Mouse (Mus musculus): ENCODE measurements at regions not wholly inside any gene's neighbourhood (a gene's known extent, or its start where the extent isn't known, plus 50 kb on each side); places are given as distances from the start of the nearest gene placed in this dataset.

DNA sequence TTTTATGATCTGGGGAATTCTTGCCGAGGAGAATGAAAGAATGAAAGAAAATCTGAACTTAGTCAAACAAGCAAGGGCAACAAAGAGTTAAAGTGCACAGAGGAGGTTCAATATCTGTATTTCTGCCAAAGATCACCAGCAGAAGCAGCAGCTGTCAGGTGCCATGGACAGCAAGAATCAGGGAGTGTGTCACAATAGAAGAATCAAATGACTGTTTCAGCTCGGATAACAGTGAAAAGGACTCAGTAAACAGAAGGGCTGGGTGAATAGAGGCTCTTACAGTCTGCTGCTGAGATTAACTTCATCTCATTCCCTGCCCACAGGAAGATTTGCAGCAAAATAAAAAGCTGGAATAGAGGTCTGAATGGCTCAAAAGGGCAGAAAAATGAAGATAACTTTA, 495.3 kb upstream of the Gm5415 start:
- DNase-seq (ENCODE audit: low spot score in 2 of 2), result no peak

DNA sequence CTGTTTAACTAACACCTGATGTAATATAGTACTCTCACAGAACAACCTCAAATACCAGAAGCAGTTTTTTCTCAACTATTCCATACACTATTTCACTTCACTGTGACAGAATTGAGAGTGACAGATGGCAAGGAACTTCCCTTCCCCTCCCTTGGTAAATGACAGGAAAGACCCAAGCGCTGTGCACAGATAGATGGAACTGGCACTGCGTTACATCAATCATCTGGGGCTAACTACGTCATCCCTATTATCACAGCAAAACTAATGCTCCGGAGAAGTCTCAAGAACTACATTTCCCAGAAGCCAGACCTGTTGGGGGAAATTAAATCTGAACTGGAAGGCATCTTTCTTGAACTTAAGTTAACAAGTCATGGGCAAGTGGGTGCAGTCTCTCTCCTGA, 493.6 kb upstream of the Gm5415 start:
- DNase-seq (ENCODE audit: low spot score in 2 of 2), result no peak

DNA sequence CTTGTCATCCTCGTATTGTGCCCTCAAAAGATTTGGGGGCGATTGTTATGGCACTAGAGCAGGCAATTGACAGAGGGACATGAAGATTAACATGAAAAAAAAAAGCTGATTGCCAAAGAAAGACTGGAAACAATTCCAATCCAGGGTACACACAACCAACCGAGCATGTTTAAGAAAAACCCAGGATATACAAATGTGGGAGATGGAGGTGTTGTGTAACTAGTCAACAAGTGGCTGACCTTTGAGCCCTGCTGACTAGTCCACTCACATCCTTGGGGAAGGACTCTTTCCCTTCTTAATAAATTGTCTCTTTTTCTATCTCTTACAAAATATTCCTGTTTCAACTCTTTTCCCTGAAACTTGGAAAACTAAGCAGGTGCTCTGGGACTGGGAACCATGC, 484.9 kb upstream of the Gm5415 start:
- no peak for DNase-seq (ENCODE audit: low spot score in 2 of 2)

DNA sequence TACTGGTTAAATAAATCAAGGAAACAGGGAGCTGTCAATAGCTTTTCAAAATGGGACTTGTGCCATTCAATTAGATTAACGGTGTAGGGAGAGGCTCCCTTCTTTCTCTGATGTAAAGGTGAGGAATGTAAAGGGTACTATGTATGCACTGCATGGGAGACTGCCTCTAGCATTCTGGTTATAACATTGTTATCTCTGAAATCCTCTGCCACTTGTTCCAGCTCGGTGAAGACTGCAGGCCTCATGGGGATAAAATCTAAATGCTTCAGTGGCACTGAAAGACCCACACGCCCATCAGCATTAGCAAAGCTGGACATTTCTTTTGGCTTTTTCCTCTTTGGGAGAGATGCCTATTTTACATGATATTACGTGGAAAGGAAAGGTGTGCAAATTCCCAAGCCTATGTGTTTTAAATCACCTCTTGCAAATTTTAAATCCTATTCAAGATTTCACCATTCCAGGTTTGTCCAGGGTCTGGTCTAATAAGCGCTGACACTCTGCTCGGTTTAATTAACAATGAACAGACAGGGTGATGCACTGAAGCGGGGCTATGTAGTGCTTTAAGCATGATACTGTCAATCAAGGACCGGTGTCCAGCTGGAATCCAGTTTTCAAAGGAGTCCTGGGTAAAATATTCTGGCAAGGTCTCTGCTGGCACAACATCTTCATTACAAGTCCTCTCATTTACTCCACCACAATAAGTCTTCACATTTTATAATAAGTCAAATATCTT, 479.8 kb upstream of the Gm5415 start:
- DNase-seq (ENCODE audit: low spot score in 2 of 2), result no peak

DNA sequence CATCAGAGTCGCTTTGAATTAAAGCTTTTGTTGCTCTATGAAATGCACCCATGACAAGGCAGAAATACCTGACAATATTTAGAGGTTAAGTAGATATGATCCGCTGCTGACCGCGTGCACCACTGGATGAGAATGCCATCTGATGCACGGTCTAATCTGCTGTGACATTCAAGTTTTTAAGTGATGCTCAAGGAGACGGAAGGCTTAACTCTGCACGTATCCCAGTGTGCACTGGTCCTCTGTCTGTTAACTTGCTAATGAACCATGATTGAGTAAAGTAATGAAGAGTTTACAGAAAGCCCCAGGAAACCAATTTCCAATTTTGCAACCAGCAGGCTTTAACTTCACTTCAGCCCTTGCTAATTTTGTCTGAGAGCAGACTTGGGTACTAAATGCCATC, 478.3 kb upstream of the Gm5415 start:
- no peak for DNase-seq (ENCODE audit: low spot score in 2 of 2)

DNA sequence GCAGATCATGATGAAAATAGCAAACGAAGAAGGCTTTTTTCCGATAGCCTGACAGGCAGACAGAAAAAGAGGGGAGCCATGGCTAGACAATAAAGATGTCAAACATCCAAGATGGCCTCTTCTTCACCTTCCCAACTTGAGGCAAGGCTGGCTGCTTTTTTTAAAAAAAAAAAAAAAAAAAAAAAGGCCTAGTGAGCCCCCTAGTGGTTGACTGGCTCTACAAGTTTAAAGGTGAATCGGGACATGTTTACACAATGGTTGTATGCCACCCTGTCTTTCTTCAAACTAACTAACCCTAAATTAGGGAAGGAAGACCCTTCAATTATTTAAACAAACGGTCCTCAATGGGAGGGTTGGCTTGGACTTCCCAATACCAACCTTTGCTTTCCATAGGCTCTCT, 475.8 kb upstream of the Gm5415 start:
- no peak for DNase-seq (ENCODE audit: low spot score in 2 of 2)

DNA sequence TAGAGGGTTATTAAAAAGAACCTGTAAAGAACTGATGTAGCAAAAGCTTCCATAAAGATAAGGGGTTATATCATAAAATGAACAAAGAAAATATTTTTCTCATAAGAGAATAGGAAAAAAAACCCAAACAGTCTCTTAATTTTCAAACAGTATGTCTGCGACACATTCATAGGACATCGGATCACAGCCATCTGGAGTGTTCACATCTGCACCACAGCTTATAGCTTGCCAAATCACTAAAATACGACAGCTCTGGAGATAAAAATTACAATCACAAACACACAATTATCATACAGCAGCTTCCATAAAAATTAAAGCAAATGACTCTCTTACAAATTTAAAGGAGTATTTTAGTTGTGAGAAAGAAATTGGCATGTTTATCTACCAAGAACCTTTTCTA, 456.9 kb upstream of the Gm5415 start:
- no peak for DNase-seq (ENCODE audit: low spot score in 2 of 2)

DNA sequence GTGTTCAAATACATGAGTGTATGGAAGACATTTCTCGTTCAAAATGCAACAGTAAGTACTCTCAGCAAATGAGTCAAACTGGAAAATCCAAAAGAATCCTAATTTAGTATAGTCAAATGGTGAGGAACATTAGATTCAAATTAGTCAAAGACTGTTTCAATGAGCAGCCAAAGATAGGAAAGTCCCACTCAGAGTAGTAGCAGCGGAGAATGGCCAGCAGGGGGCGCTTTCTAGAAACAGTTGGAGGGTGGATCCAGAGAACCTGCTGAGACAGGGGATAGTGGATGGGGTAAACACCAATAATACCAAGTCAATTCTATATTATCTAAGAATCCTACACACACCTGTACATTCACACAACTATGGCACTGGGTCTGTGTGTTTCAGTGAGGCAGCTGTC, 417.9 kb upstream of the Gm5415 start:
- no peak for DNase-seq (ENCODE audit: low spot score in 2 of 2)

DNA sequence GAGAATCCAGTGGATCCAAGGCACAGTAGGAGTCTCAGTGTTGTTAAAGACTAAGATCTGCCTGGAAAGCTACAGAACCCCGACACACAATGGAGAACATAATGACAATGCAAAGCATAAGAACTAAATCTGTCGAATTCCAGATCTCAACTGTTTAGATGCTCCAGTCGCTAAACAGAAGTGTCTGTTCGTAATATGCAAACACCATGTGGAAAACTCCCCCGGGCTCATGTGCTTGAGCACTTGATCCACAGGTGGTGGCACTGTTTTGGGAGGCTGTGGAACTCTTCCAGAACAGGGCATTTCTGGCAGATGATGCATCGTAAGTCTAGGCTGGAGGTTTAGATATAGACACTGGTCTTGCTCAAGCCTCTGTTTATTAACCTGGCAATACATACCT, 412.2 kb upstream of the Gm5415 start:
- no peak for DNase-seq (ENCODE audit: low spot score in 2 of 2)

DNA sequence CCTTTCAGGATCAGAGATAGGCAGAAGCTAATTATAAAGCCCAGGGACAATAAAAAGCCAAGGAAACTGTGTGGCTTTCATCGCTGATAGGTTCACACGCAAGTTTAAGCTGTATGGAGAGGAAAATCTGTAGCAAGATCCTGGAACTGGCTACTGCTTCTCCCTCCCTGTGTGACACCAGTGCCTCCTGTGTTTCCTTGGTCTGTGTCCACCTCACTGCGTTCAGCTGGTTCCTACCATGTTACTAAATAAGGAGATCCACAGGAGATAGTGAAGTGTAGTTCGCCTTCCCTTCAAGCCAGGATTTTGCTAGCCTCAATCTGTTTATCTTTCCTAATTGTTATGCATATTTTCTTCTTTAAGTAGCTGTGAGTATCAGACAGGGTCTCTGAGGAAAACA, 399.2 kb upstream of the Gm5415 start:
- no peak for DNase-seq (ENCODE audit: low spot score in 2 of 2)

DNA sequence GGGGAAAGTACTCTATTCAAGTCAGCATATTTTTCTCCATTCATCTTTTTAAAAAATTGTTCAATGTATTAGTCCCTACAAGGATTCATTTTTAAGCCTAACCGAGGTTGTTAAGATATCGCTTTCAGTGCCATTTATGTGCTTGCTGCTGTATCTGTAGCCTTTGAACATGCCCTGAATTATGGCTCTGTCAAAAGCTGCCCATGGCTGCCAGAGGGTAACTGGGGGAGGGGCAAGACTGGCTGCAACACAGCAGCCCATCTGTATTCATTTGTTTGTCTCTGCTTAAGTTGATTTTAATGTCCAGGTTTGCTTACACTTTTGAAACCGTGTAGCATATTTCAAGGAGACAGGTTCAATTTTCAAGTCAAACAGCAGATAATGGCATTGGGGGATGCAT, 383.3 kb upstream of the Gm5415 start:
- no peak for DNase-seq (ENCODE audit: low spot score in 2 of 2)

DNA sequence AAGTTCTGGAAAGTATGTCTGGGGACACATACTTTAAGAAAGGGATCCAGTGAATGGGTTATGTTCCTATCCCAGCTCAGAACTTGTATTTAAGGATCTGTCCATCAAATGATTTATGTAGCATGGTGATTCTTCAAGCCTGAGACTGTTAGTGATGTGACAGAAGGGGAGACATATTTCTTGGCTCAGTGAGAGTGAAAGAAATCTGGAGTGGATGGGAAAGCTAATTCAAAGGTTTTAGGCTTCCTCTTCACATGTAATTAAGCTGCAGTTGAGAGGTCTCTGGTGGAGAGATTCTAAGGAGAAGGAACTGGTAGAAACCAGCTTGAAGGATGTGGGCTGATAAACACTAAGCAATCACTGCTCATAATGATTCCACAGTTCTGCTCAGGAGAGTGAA, 355.3 kb upstream of the Gm5415 start:
- DNase-seq (ENCODE audit: low spot score in 2 of 2), result no peak

DNA sequence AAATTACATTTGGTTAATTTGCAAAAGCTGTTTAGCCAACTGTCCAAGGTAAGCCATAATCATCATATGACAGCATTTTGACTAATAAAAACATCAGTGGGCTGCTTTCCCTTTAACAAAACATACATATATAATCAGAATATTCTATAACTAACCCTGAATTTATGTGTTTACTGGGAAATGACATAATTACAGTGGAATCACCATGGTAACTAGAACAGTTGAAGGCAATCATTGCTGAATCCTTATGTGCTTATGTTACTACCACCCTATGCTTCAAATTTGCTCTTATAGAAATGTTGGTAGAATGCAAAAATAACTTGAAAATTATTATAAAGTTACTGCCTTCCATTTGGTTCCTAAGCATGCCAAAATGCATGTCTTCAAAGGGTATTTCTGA, 340.6 kb upstream of the Gm5415 start:
- DNase-seq (ENCODE audit: low spot score in 2 of 2), result no peak

DNA sequence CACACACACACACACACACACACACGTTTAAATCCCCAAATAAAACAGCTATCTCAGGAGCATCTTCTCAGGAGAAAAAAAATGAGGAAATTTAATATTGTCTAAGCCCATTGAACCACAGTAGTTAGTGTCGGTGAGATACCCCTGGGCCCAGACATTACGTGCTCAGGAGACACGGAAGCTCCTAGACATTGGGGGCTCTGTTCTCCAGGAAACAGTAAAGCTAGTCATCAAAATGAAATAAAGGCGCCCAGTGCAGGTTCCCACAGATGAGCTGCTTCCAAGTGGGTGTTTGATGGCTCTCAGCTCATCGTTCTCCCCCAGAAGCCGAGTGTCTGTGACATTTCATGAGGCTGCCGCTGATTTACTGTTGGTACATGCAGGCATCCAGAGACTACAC, 325.8 kb upstream of the Gm5415 start:
- DNase-seq (ENCODE audit: low spot score in 2 of 2), result no peak

DNA sequence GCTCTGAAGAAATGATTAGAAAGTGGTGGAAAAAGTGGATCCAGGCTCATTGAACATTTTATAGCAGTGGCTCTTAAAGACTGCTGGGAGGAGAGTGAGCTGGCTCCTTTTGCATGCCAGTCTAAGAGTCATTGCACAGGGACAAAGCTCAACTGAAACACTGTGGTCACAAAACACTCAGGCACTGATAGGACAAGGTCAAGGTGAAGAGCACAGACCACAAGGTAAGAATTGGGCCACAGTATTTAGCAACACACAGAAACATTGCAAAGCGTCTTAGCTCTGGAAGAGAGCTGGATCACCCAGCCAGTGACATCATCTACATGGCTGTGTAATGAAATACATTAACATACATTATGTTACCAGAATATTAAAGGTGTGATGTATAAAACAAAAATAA, 319.0 kb upstream of the Gm5415 start:
- DNase-seq (ENCODE audit: low spot score in 2 of 2), result no peak

DNA sequence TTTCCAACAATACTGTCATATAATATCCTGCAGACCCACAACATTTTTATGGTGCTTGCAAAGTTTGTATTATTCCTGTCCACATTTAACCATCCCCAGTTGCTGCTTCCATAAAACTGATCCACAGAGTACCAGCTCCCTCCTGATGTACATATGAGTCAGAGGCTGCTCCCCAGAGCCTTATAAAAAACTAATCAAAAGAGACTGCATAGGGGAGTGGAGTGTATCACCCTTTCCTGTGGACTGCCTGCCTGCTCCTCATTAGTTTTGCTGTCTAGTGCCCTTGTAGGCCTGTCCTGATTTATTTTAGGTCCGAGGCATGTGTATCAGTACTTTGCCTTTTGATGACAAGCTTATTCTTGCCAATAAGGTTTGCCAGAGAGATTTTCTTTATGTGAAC, 310.9 kb upstream of the Gm5415 start:
- DNase-seq (ENCODE audit: low spot score in 2 of 2), result no peak

Data from frontal cortex, postnatal 25 days (tissue).